Mouse (Mus musculus): ENCODE data around the gene 4933402J07Rik. TPM values are rescaled to one million over a fixed set of nuclear protein-coding genes. Genes with fewer than 3 reads are reported as not detected.

The 4933402J07Rik gene
- polyA plus RNA-seq, 2 experiments: not detected

DNA sequence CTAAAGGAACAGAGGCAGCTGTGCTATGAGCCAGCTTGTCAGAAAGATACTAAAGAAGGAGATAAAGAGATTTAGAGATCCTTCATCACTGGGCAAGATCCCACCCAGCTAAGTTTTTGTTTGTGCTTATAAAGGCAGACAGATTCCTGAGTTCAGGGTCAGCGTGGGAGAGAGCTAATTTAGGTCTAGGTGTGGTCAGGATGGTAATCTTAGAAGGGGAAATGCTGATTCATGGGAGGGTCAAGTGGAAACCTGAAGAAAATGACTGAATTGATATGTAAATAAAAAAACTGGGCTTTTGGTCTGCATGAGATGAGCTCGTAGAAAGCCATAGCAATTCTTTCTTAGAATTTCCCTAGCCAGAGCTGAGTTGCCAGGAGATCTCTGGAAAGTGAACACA is 2.9 kb upstream of the 4933402J07Rik start:
- Histone ChIP-seq H3K9ac (replicated peaks) (no peak overlapping the region), H3K27ac (no peak overlapping the region), H3K4me3 (ENCODE audit: insufficient read depth in 1 of 2, low read depth in 2 of 2, low read length in 2 of 2) (no peak overlapping the region), H3K27me3 (ENCODE audit: control insufficient read depth, insufficient read depth, low read length) (no peaks in the 10 kb centered on the region), H3K9me3 (ENCODE audit: control insufficient read depth, low read length) (no peaks in the 10 kb centered on the region), H3K4me1 (replicated peaks; ENCODE audit: control insufficient read depth in 2 of 2, insufficient read depth in 2 of 2, low read length in 1 of 2) (no peaks in the 10 kb centered on the region), H3K36me3 (replicated peaks; ENCODE audit: control insufficient read depth, insufficient read depth, low read depth) (no peaks in the 10 kb centered on the region), H3K4me2 (ENCODE audit: low read depth) (no peak overlapping the region)
- 27% methylated on average over 2 of the region's 2 CpGs for WGBS (ENCODE audit: insufficient replicate concordance)
- no peak for TF ChIP-seq EP300 (IDR thresholded peaks at IDR 0.05; ENCODE audit: low read depth)
- no peak for TF ChIP-seq CTCF (IDR thresholded peaks at IDR 0.05; ENCODE audit: low read depth)
- ATAC-seq (ENCODE audit: insufficient read depth) (no peak), DNase-seq (ENCODE audit: low read depth in 3 of 3, low spot score in 3 of 3) (no peak)

DNA sequence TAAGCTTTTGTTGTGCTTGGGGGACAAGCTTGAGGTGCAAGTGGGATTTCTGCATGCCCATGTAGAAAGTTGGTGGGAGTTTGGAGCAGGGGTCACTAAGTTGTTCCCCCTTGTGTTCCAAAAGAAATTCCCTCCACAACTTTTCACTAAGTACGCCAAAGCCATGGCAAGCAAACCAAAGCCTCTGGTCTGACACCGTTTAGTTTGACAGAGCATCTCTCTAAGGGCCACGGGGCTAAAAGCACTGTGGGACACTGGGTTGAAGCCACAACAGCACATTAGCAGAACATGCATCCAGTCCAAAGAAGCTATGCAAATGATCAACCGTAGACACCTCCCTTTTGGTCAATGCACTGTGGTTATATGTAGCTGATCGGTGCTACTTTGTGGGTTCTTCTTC is 5.5 kb downstream of the 4933402J07Rik start:
- Histone ChIP-seq H3K9me3 (ENCODE audit: control insufficient read depth, low read length) (no peaks in the 10 kb centered on the region), H3K27ac (no peak overlapping the region), H3K9ac (replicated peaks) (no peak overlapping the region), H3K4me2 (ENCODE audit: low read depth) (no peak overlapping the region), H3K36me3 (replicated peaks; ENCODE audit: control insufficient read depth, insufficient read depth, low read depth) (no peaks in the 10 kb centered on the region), H3K27me3 (ENCODE audit: control insufficient read depth, insufficient read depth, low read length) (no peaks in the 10 kb centered on the region), H3K4me1 (replicated peaks; ENCODE audit: control insufficient read depth in 2 of 2, insufficient read depth in 2 of 2, low read length in 1 of 2) (no peaks in the 10 kb centered on the region), H3K4me3 (ENCODE audit: insufficient read depth in 1 of 2, low read depth in 2 of 2, low read length in 2 of 2) (no peak overlapping the region)
- TF ChIP-seq EP300 (IDR thresholded peaks at IDR 0.05; ENCODE audit: low read depth) (no peak), CTCF (IDR thresholded peaks at IDR 0.05; ENCODE audit: low read depth) (no peak)
- DNase-seq (ENCODE audit: low read depth in 3 of 3, low spot score in 3 of 3) (no peak), ATAC-seq (ENCODE audit: insufficient read depth) (no peak)
- WGBS (ENCODE audit: insufficient replicate concordance): 58% methylated on average over 5 of the region's 5 CpGs

DNA sequence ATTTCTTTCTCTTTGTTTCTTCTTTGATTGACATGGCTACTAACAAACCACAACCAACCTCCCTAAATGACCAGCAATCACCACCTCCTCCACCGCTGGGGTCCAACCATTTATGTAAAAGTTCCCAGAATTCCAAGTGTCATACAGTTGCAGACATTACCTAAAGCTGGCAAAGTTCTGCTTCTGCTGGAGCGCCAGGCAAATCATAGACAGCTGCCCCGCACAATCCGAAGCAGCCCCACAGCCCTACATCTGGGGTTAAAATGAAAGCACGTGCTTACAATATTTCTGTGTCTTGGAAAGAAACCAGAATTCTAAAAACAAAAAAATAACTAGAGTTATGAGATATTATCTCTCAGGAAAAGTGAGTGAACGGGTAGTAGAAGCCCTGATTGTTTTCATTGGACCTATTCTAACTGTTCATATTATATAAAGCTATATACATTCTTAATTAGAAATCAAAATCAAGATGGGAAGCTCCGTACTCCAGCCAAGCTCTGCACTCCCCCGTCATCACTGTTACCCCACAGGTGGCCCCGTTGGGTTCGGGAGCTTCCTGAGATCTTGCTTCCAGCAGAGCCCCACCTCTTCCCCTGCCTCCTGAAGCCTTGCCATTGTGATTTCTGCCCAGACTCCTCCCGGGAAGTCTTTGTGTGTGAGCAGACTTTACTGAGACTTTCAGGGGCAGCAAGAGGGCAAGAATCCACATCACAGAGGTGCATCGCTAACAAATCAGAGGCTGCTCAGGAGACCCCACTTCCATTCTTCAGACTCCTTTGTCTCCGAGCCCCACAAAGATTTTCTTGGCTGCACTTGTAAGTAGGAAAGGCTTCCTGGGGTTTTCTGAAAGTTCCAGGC is 6.3 kb downstream of the 4933402J07Rik start:
- no peak overlapping the region for H3K4me2 ChIP-seq (ENCODE audit: low read depth)
- DNase-seq (ENCODE audit: low read depth in 3 of 3, low spot score in 3 of 3) (no peak), ATAC-seq (ENCODE audit: insufficient read depth) (no peak)
- no peaks in the 10 kb centered on the region for H3K4me1 ChIP-seq (replicated peaks; ENCODE audit: control insufficient read depth in 2 of 2, insufficient read depth in 2 of 2, low read length in 1 of 2)
- 24% methylated on average over 13 of the region's 13 CpGs for WGBS (ENCODE audit: insufficient replicate concordance)
- H3K9me3 ChIP-seq (ENCODE audit: control insufficient read depth, low read length): no peaks in the 10 kb centered on the region
- H3K36me3 ChIP-seq (replicated peaks; ENCODE audit: control insufficient read depth, insufficient read depth, low read depth): no peaks in the 10 kb centered on the region
- no peak overlapping the region for H3K9ac ChIP-seq (replicated peaks)
- H3K27ac ChIP-seq: no peak overlapping the region
- no peak for TF ChIP-seq CTCF (IDR thresholded peaks at IDR 0.05; ENCODE audit: low read depth)
- no peak for TF ChIP-seq EP300 (IDR thresholded peaks at IDR 0.05; ENCODE audit: low read depth)
- H3K27me3 ChIP-seq (ENCODE audit: control insufficient read depth, insufficient read depth, low read length): no peaks in the 10 kb centered on the region
- no peak overlapping the region for H3K4me3 ChIP-seq (ENCODE audit: insufficient read depth in 1 of 2, low read depth in 2 of 2, low read length in 2 of 2)

DNA sequence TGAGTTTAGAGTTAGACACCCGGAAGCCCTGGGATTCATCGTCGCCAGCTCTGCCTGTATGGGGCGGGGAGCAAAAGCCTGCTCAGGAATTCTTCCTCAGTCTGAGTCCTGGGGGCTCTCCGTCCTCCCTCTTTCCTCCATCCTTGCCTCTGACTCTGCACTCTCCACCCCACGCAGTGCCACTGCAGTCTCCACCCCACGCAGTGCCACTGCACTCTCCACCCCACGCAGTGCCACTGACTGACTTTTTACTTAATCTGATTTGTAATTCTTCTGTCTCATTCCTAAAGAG is 6.9 kb downstream of the 4933402J07Rik start:
- no peak for ATAC-seq (ENCODE audit: insufficient read depth)

DNA sequence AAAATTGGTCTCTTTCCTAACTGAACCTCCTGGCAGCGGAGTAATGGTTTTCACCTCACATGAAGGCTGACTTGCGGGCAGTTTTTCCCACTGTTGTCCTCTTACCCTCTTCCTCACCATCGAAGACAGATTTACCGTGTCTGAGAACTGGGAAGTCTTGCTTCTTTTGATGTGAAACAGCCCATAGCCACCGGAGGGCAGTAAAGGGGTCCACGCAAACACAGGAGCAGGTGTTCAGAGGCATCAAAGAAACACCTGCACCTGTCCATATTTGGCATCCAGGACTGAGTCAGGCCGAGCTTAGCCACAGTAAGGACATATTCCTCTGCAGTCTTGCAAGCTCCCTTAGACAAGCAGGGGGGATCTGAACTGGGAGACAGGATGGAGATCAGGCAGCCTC is 7.2 kb downstream of the 4933402J07Rik start:
- H3K4me3 ChIP-seq (ENCODE audit: insufficient read depth in 1 of 2, low read depth in 2 of 2, low read length in 2 of 2): no peak overlapping the region
- no peak overlapping the region for H3K9ac ChIP-seq (replicated peaks)
- WGBS (ENCODE audit: insufficient replicate concordance): 11% methylated on average over 7 of the region's 7 CpGs
- H3K27ac ChIP-seq: no peak overlapping the region
- no peak overlapping the region for H3K4me2 ChIP-seq (ENCODE audit: low read depth)
- H3K4me1 ChIP-seq (replicated peaks; ENCODE audit: control insufficient read depth in 2 of 2, insufficient read depth in 2 of 2, low read length in 1 of 2): no peaks in the 10 kb centered on the region
- TF ChIP-seq CTCF (IDR thresholded peaks at IDR 0.05; ENCODE audit: low read depth) (no peak), EP300 (IDR thresholded peaks at IDR 0.05; ENCODE audit: low read depth) (no peak)
- ATAC-seq (ENCODE audit: insufficient read depth) (no peak), DNase-seq (ENCODE audit: low read depth in 3 of 3, low spot score in 3 of 3) (no peak)
- H3K36me3 ChIP-seq (replicated peaks; ENCODE audit: control insufficient read depth, insufficient read depth, low read depth): no peaks in the 10 kb centered on the region
- H3K27me3 ChIP-seq (ENCODE audit: control insufficient read depth, insufficient read depth, low read length): no peaks in the 10 kb centered on the region
- no peaks in the 10 kb centered on the region for H3K9me3 ChIP-seq (ENCODE audit: control insufficient read depth, low read length)

More for the DNA sequence above, 6.9 kb downstream of the 4933402J07Rik start:
- TF ChIP-seq EP300 (IDR thresholded peaks at IDR 0.05; ENCODE audit: low read depth): no peak
- no peak for TF ChIP-seq CTCF (IDR thresholded peaks at IDR 0.05; ENCODE audit: low read depth)
- Histone ChIP-seq H3K4me1 (replicated peaks; ENCODE audit: control insufficient read depth in 2 of 2, insufficient read depth in 2 of 2, low read length in 1 of 2) (no peaks in the 10 kb centered on the region), H3K36me3 (replicated peaks; ENCODE audit: control insufficient read depth, insufficient read depth, low read depth) (no peaks in the 10 kb centered on the region), H3K4me3 (ENCODE audit: insufficient read depth in 1 of 2, low read depth in 2 of 2, low read length in 2 of 2) (no peak overlapping the region), H3K9ac (replicated peaks) (no peak overlapping the region), H3K27me3 (ENCODE audit: control insufficient read depth, insufficient read depth, low read length) (no peaks in the 10 kb centered on the region), H3K9me3 (ENCODE audit: control insufficient read depth, low read length) (no peaks in the 10 kb centered on the region), H3K27ac (no peak overlapping the region), H3K4me2 (ENCODE audit: low read depth) (no peak overlapping the region)
- no peak for DNase-seq (ENCODE audit: low read depth in 3 of 3, low spot score in 3 of 3)
- WGBS (ENCODE audit: insufficient replicate concordance): 6% methylated on average over 8 of the region's 8 CpGs
